Mouse (Mus musculus): ENCODE measurements at regions not wholly inside any gene's neighbourhood (a gene's known extent, or its start where the extent isn't known, plus 50 kb on each side); places are given as distances from the start of the nearest gene placed in this dataset.

GRCm38 (mm10) chr8:28594191-28594590, 1146.7 kb downstream of the Poteg start:
- Histone ChIP-seq H3K4me2 (ENCODE audit: low read depth, severe bottlenecking) (no peak overlapping the region), H3K9me3 (ENCODE audit: control insufficient read depth, low read length) (no peaks in the 10 kb centered on the region), H3K4me3 (ENCODE audit: low read depth, low read length) (no peak overlapping the region), H3K4me1 (ENCODE audit: control insufficient read depth, insufficient read depth, low read length) (no peaks in the 10 kb centered on the region), H3K9ac (ENCODE audit: low read length) (no peak overlapping the region), H3K36me3 (ENCODE audit: control insufficient read depth, insufficient read depth, low read length) (no peaks in the 10 kb centered on the region), H3K27me3 (ENCODE audit: control insufficient read depth, insufficient read depth, low read length) (no peaks in the 10 kb centered on the region), H3K27ac (replicated peaks; ENCODE audit: low read depth, low read length) (no peak overlapping the region)
- DNase-seq (ENCODE audit: low spot score): no peak
- 52% methylated on average over 12 of the region's 12 CpGs for WGBS
- ATAC-seq (ENCODE audit: insufficient number of reproducible peaks, low FRiP score, low TSS enrichment, low read depth): no peak

- Histone ChIP-seq H3K4me1 (ENCODE audit: control insufficient read depth, insufficient read depth, low read length) (no peaks in the 10 kb centered on the region), H3K4me2 (ENCODE audit: low read depth, severe bottlenecking) (no peak overlapping the region), H3K4me3 (ENCODE audit: low read depth, low read length) (no peak overlapping the region), H3K9ac (ENCODE audit: low read length) (no peak overlapping the region), H3K27me3 (ENCODE audit: control insufficient read depth, insufficient read depth, low read length) (no peaks in the 10 kb centered on the region), H3K36me3 (ENCODE audit: control insufficient read depth, insufficient read depth, low read length) (no peaks in the 10 kb centered on the region), H3K9me3 (ENCODE audit: control insufficient read depth, low read length) (no peaks in the 10 kb centered on the region), H3K27ac (replicated peaks; ENCODE audit: low read depth, low read length) (no peak overlapping the region)
- DNase-seq (ENCODE audit: low spot score): no peak
- no peak for ATAC-seq (ENCODE audit: insufficient number of reproducible peaks, low FRiP score, low TSS enrichment, low read depth)
- 24% methylated on average over 7 of the region's 8 CpGs for WGBS
Measured at GRCm38 (mm10) chr8:28594606-28595005, 1147.1 kb downstream of the Poteg start.

GRCm38 (mm10) chr8:28595880-28596279, 1148.4 kb downstream of the Poteg start:
- 88% methylated on average over 5 of the region's 5 CpGs for whole genome bisulfite sequencing
- Histone ChIP-seq H3K9me3 (ENCODE audit: control insufficient read depth, low read length) (no peaks in the 10 kb centered on the region), H3K36me3 (ENCODE audit: control insufficient read depth, insufficient read depth, low read length) (no peaks in the 10 kb centered on the region), H3K4me2 (ENCODE audit: low read depth, severe bottlenecking) (no peak overlapping the region), H3K27ac (replicated peaks; ENCODE audit: low read depth, low read length) (no peak overlapping the region), H3K9ac (ENCODE audit: low read length) (no peak overlapping the region), H3K4me1 (ENCODE audit: control insufficient read depth, insufficient read depth, low read length) (no peaks in the 10 kb centered on the region), H3K27me3 (ENCODE audit: control insufficient read depth, insufficient read depth, low read length) (no peaks in the 10 kb centered on the region), H3K4me3 (ENCODE audit: low read depth, low read length) (no peak overlapping the region)
- no peak for DNase-seq (ENCODE audit: low spot score)
- no peak for ATAC-seq (ENCODE audit: insufficient number of reproducible peaks, low FRiP score, low TSS enrichment, low read depth)
